Mouse (Mus musculus): ENCODE measurements around the gene Ripply1.

- TF ChIP-seq POLR2A (IDR thresholded peaks at IDR 0.05; ENCODE audit: low read depth, low read length), result no peak
- TF ChIP-seq CTCF (IDR thresholded peaks at IDR 0.05; ENCODE audit: borderline replicate concordance, insufficient read depth, low read length), result no peak
Observed at GRCm38 (mm10) chrX:139808085-139808484, 25.9 kb upstream of the Ripply1 start.
